Mouse (Mus musculus): ENCODE results near the gene Srd5a1. TPM values are rescaled to one million over a fixed set of nuclear protein-coding genes. Genes with fewer than 3 reads are reported as not detected.
"Not testable (repeated sequence)": the region's sequence is repeated elsewhere in the genome, so short reads cannot be mapped to it uniquely, and the experiment has no call there.

Srd5a1 gene
- polyA plus RNA-seq, 1 experiment from 2014 or later = 8.2 TPM

GRCm38 (mm10) chr13:69569201-69569600 lies 42.0 kb downstream of the Srd5a1 start:
- Histone ChIP-seq H3K4me2 (no peak overlapping the region), H3K27me3 (replicated peaks) (no peaks in the 10 kb centered on the region), H3K36me3 (no peaks in the 10 kb centered on the region), H3K9ac (no peak overlapping the region), H3K27ac (replicated peaks) (no peak overlapping the region), H3K4me1 (peaks cover 2% of the 10 kb centered on the region), H3K4me3 (no peak overlapping the region), H3K9me3 (no peaks in the 10 kb centered on the region)
- 77% methylated on average over 9 of the region's 9 CpGs for WGBS
- no peak for ATAC-seq (ENCODE audit: extremely low read depth, insufficient number of reproducible peaks, low FRiP score, low TSS enrichment)

- H3K9me3 ChIP-seq; ATAC-seq (ENCODE audit: extremely low read depth, insufficient number of reproducible peaks, low FRiP score, low TSS enrichment); H3K36me3 ChIP-seq; H3K27ac ChIP-seq (replicated peaks); H3K9ac ChIP-seq; H3K4me3 ChIP-seq; H3K4me2 ChIP-seq; H3K27me3 ChIP-seq (replicated peaks): not testable (repeated sequence)
- peaks cover 25% of the 10 kb centered on the region for H3K4me1 ChIP-seq
- 84% methylated on average over 4 of the region's 4 CpGs for WGBS
Observed at GRCm38 (mm10) chr13:69565401-69565800, 45.8 kb downstream of the Srd5a1 start.

- H3K27ac ChIP-seq (replicated peaks) = no peak overlapping the region
- no peaks in the 10 kb centered on the region for H3K36me3 ChIP-seq
- H3K9ac ChIP-seq = no peak overlapping the region
- H3K4me3 ChIP-seq = no peak overlapping the region
- peaks cover 33% of the 10 kb centered on the region for H3K4me1 ChIP-seq
- H3K27me3 ChIP-seq (replicated peaks) = no peaks in the 10 kb centered on the region
- H3K4me2 ChIP-seq = no peak overlapping the region
- H3K9me3 ChIP-seq = no peaks in the 10 kb centered on the region
- ATAC-seq (ENCODE audit: extremely low read depth, insufficient number of reproducible peaks, low FRiP score, low TSS enrichment) = no peak
Observed at GRCm38 (mm10) chr13:69564573-69564972, 46.7 kb downstream of the Srd5a1 start.

GRCm38 (mm10) chr13:69563905-69564304 lies 47.3 kb downstream of the Srd5a1 start:
- no peaks in the 10 kb centered on the region for H3K27me3 ChIP-seq (replicated peaks)
- H3K4me2 ChIP-seq = peak overlapping the region; percentile 26
- H3K36me3 ChIP-seq = no peaks in the 10 kb centered on the region
- peaks cover 39% of the 10 kb centered on the region for H3K4me1 ChIP-seq
- H3K4me3 ChIP-seq = no peak overlapping the region
- H3K27ac ChIP-seq (replicated peaks) = no peak overlapping the region
- no peak overlapping the region for H3K9ac ChIP-seq
- 47% methylated on average over 3 of the region's 3 CpGs for WGBS
- no peaks in the 10 kb centered on the region for H3K9me3 ChIP-seq
- no peak for ATAC-seq (ENCODE audit: extremely low read depth, insufficient number of reproducible peaks, low FRiP score, low TSS enrichment)

GRCm38 (mm10) chr13:69562654-69563574 lies 48.3 kb downstream of the Srd5a1 start:
- H3K4me3 ChIP-seq = no peak overlapping the region
- peak; percentile 79; the same call in 1 of the 2 replicates for ATAC-seq (ENCODE audit: extremely low read depth, insufficient number of reproducible peaks, low FRiP score, low TSS enrichment)
- WGBS = 30% methylated on average over 12 of the region's 12 CpGs
- 0 out of 2 replicates have a peak, but pooled peaks cover 4% of the 10 kb centered on the region for H3K27me3 ChIP-seq (replicated peaks)
- H3K9ac ChIP-seq = no peak overlapping the region
- H3K4me1 ChIP-seq = peaks cover 39% of the 10 kb centered on the region
- H3K36me3 ChIP-seq = no peaks in the 10 kb centered on the region
- peak overlapping the region; percentile 26 for H3K4me2 ChIP-seq
- H3K9me3 ChIP-seq = no peaks in the 10 kb centered on the region
- peak overlapping the region; percentile 28; the same call in 1 of the 2 replicates for H3K27ac ChIP-seq (replicated peaks)

GRCm38 (mm10) chr13:69562004-69562403 lies 49.2 kb downstream of the Srd5a1 start:
- no peak for ATAC-seq (ENCODE audit: extremely low read depth, insufficient number of reproducible peaks, low FRiP score, low TSS enrichment)
- H3K4me2 ChIP-seq = no peak overlapping the region
- H3K4me1 ChIP-seq = peaks cover 39% of the 10 kb centered on the region
- WGBS = 76% methylated on average over 9 of the region's 9 CpGs
- peaks cover 13% of the 10 kb centered on the region; the same call in 1 of the 2 replicates for H3K27me3 ChIP-seq (replicated peaks)
- H3K27ac ChIP-seq (replicated peaks) = no peak overlapping the region
- no peaks in the 10 kb centered on the region for H3K36me3 ChIP-seq
- no peaks in the 10 kb centered on the region for H3K9me3 ChIP-seq
- H3K4me3 ChIP-seq = no peak overlapping the region
- H3K9ac ChIP-seq = no peak overlapping the region

- Histone ChIP-seq H3K4me1 (peaks cover 39% of the 10 kb centered on the region), H3K27ac (replicated peaks) (no peak overlapping the region; the same call in 1 of the 2 replicates), H3K4me2 (peak overlapping the region; percentile 38), H3K9me3 (no peaks in the 10 kb centered on the region), H3K9ac (no peak overlapping the region), H3K27me3 (replicated peaks) (peaks cover 15% of the 10 kb centered on the region; the same call in 1 of the 2 replicates), H3K36me3 (no peaks in the 10 kb centered on the region), H3K4me3 (no peak overlapping the region)
- 40% methylated on average over 13 of the region's 13 CpGs for WGBS
- no peak for ATAC-seq (ENCODE audit: extremely low read depth, insufficient number of reproducible peaks, low FRiP score, low TSS enrichment)
Observed at GRCm38 (mm10) chr13:69559291-69559961, 51.8 kb downstream of the Srd5a1 start.

GRCm38 (mm10) chr13:69558098-69558660 lies 53.1 kb downstream of the Srd5a1 start:
- Histone ChIP-seq H3K4me2 (no peak overlapping the region), H3K9ac (no peak overlapping the region), H3K36me3 (no peaks in the 10 kb centered on the region), H3K27me3 (replicated peaks) (peaks cover 15% of the 10 kb centered on the region; the same call in 1 of the 2 replicates), H3K27ac (replicated peaks) (no peak overlapping the region), H3K4me3 (no peak overlapping the region), H3K4me1 (peaks cover 26% of the 10 kb centered on the region), H3K9me3 (no peaks in the 10 kb centered on the region)
- ATAC-seq (ENCODE audit: extremely low read depth, insufficient number of reproducible peaks, low FRiP score, low TSS enrichment) = no peak
- WGBS = 74% methylated on average over 6 of the region's 6 CpGs

GRCm38 (mm10) chr13:69556728-69557127 lies 54.5 kb downstream of the Srd5a1 start:
- H3K36me3 ChIP-seq = no peaks in the 10 kb centered on the region
- H3K4me3 ChIP-seq = no peak overlapping the region
- H3K27ac ChIP-seq (replicated peaks) = no peak overlapping the region
- H3K9me3 ChIP-seq = no peaks in the 10 kb centered on the region
- no peak overlapping the region for H3K4me2 ChIP-seq
- no peak for ATAC-seq (ENCODE audit: extremely low read depth, insufficient number of reproducible peaks, low FRiP score, low TSS enrichment)
- H3K27me3 ChIP-seq (replicated peaks) = peaks cover 15% of the 10 kb centered on the region; the same call in 1 of the 2 replicates
- H3K4me1 ChIP-seq = peaks cover 14% of the 10 kb centered on the region
- H3K9ac ChIP-seq = no peak overlapping the region

GRCm38 (mm10) chr13:69555957-69556482 lies 55.2 kb downstream of the Srd5a1 start:
- no peaks in the 10 kb centered on the region for H3K36me3 ChIP-seq

GRCm38 (mm10) chr13:69555045-69555444 lies 56.2 kb downstream of the Srd5a1 start:
- ATAC-seq (ENCODE audit: extremely low read depth, insufficient number of reproducible peaks, low FRiP score, low TSS enrichment) = no peak
- Histone ChIP-seq H3K27me3 (replicated peaks) (peaks cover 20% of the 10 kb centered on the region; the same call in 1 of the 2 replicates), H3K36me3 (no peaks in the 10 kb centered on the region), H3K4me2 (no peak overlapping the region), H3K4me3 (no peak overlapping the region), H3K9me3 (no peaks in the 10 kb centered on the region), H3K27ac (replicated peaks) (no peak overlapping the region), H3K4me1 (peaks cover 10% of the 10 kb centered on the region), H3K9ac (no peak overlapping the region)
- WGBS = 26% methylated on average over 8 of the region's 8 CpGs

More at GRCm38 (mm10) chr13:69555957-69556482, 55.2 kb downstream of the Srd5a1 start:
- ATAC-seq (ENCODE audit: extremely low read depth, insufficient number of reproducible peaks, low FRiP score, low TSS enrichment) = no peak
- Histone ChIP-seq H3K27ac (replicated peaks) (no peak overlapping the region), H3K4me2 (no peak overlapping the region), H3K27me3 (replicated peaks) (peaks cover 15% of the 10 kb centered on the region; the same call in 1 of the 2 replicates), H3K4me3 (no peak overlapping the region), H3K4me1 (peaks cover 14% of the 10 kb centered on the region), H3K9ac (no peak overlapping the region), H3K9me3 (no peaks in the 10 kb centered on the region)
- 70% methylated on average over 6 of the region's 6 CpGs for WGBS

All from heart, embryonic 13.5 days (tissue).